Mouse (Mus musculus) stomach, postnatal 0 days (tissue): ENCODE results near the gene Gm7879. TPM values are rescaled to one million over a fixed set of nuclear protein-coding genes. Genes with fewer than 3 reads are reported as not detected.
"Not testable (repeated sequence)": the region's sequence is repeated elsewhere in the genome, so short reads cannot be mapped to it uniquely, and the experiment has no call there.

ENCODE experiments used
- ATAC-seq: fragments of 200-750 bp; cut with Nextera tagmentation; 2 replicates; pipeline ENCODE4 v1.8.0; 2017; ENCODE audit not compliant: low FRiP score, low TSS enrichment
- DNase-seq: peaks from one replicate; pipeline ENCODE4 v3.0.0-alpha.2; 2016; ENCODE audit warnings: low spot score
- H3K27ac ChIP-seq: fragments of 300-500 bp; sonication (generic); replicated peaks from 2 replicates; pipeline ENCODE4 v1.5.1; 2014; ENCODE audit warnings: mild to moderate bottlenecking, control low read depth
- H3K27me3 ChIP-seq: fragments of 300-500 bp; sonication (generic); 2 replicates; pipeline ENCODE4 v1.6.1; 2014; ENCODE audit warnings: low read length; ENCODE audit not compliant: control insufficient read depth, insufficient read depth
- H3K36me3 ChIP-seq: fragments of 300-500 bp; sonication (generic); 2 replicates; pipeline ENCODE4 v1.6.1; 2014; ENCODE audit warnings: low read length, mixed read lengths; ENCODE audit not compliant: control insufficient read depth, insufficient read depth
- H3K4me1 ChIP-seq: fragments of 300-500 bp; sonication (generic); replicated peaks from 2 replicates; pipeline ENCODE4 v1.6.1; 2014; ENCODE audit warnings: antibody characterized with exemption; ENCODE audit not compliant: control insufficient read depth, insufficient read depth
- H3K4me2 ChIP-seq: fragments of 300-500 bp; sonication (generic); replicated peaks from 2 replicates; pipeline ENCODE4 v1.6.1; 2014; ENCODE audit warnings: low read depth, mild to moderate bottlenecking, control low read depth, moderate library complexity
- H3K4me3 ChIP-seq: fragments of 300-500 bp; sonication (generic); 2 replicates; pipeline ENCODE4 v1.5.1; 2014; ENCODE audit warnings: low read depth, low read length, control low read depth
- H3K9ac ChIP-seq: fragments of 300-500 bp; sonication (generic); 2 replicates; pipeline ENCODE4 v1.6.1; 2014; ENCODE audit warnings: mild to moderate bottlenecking, low read length, control low read depth, mixed read lengths
- H3K9me3 ChIP-seq: fragments of 300-500 bp; sonication (generic); 2 replicates; pipeline ENCODE4 v1.6.1; 2016; ENCODE audit warnings: low read length; ENCODE audit not compliant: control insufficient read depth
- CTCF ChIP-seq: IDR thresholded peaks from 2 replicates; pipeline ENCODE4 v1.5.1; 2016; ENCODE audit warnings: antibody characterized with exemption, low read depth, mild to moderate bottlenecking, moderate library complexity
- EP300 ChIP-seq: optimal IDR thresholded peaks from 2 replicates; pipeline ENCODE3; 2016; ENCODE audit warnings: antibody characterized with exemption
- WGBS: fragments of 180-500 bp; shearing (Covaris S2); extraction: QIAGEN DNeasy Blood & Tissue Kit; methylation state at CpG from one replicate; pipeline ENCODE4 v1.1.7; 2014; 5-methylcytosine and 5-hydroxymethylcytosine counted together
- polyA plus RNA-seq: library from polyadenylated mRNA; unstranded; fragments of >200 nt; fragmentation: Nextera tagmentation; extraction: Ambion mirVana; gene quantifications from 2 replicates; pipeline ENCODE4 v1.2.1, GENCODE M21; 2015

Gm7879 gene
- 0.25 and 0.74 TPM in 2 replicates for polyA plus RNA-seq

DNA sequence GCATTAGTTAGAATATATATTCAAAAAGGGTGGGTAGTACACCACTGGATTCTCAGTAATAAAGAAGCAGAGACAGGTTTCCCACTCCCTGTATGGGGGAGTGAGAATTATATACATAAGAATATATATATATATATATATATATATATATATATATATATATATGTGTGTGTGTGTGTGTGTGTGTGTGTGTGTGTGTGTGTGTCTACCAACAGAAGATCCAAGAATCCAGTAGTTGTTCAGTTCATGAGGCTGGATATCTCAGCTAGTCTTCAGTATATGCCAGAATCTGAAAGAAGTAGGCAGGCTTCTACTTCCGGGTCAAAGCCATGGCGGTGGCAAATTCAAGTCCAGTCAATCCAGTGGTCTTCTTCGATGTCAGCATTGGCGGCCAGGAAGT is at the start of gene Gm7879:
TSS of gene Gm7879 (plus strand) at position 301 of the 400 bp plus-strand sequence.
- ATAC-seq, DNase-seq, H3K27me3 ChIP-seq, H3K4me3 ChIP-seq, H3K4me2 ChIP-seq, H3K9me3 ChIP-seq, H3K4me1 ChIP-seq, H3K9ac ChIP-seq, H3K36me3 ChIP-seq, H3K27ac ChIP-seq: not testable (repeated sequence)
- WGBS: 98% methylated on average over 4 of the region's 4 CpGs

DNA sequence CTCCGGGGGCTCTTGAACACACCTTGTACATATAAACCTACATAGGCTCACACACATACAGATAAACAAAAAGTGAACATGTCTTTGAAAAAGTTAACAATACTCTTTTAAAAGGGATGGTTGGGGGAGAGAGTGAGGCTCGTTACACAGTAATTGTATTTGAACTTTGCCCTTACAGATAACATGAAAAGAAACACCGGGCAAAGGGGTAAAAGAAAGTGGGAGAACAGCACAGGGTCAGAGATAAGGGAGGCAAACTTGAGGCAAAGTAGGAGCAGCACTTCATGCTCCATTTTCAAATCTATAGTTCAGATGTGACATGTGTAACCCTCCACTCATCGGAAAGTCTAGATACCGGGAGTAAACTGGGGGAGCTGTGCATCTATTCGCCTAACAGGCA is 49.3 kb upstream of the Gm7879 start:
- no peak overlapping the region for H3K27ac ChIP-seq

DNA sequence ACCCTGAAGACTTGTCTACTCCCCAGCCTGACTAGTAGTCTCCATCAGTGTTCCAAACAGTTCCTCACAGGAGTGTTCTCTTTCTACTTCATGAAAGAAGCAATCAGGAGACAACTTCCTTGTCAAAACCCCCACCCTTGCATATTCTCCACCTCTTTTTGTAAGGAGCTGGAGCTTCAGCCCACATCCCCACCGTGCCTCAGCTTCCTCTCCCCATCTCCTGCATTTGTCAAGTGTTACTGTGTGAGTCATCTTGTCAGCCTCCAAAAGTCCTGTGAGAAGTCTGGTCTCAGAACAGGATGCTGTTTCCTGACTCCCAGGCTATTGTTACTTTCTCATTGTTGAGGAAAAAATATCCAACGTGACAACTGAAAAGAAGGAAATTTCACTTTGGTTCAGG is 47.6 kb upstream of the Gm7879 start:
- Histone ChIP-seq H3K27me3 (no peaks in the 10 kb centered on the region), H3K4me1 (no peaks in the 10 kb centered on the region), H3K4me3 (no peak overlapping the region), H3K36me3 (no peaks in the 10 kb centered on the region), H3K9ac (no peak overlapping the region), H3K27ac (no peak overlapping the region), H3K9me3 (no peaks in the 10 kb centered on the region), H3K4me2 (no peak overlapping the region)
- no peak for ATAC-seq
- TF ChIP-seq EP300 (no peak), CTCF (no peak)
- WGBS: 68% methylated on average over 2 of the region's 2 CpGs
- no peak for DNase-seq

More for the DNA sequence above, 49.3 kb upstream of the Gm7879 start:
- no peak for TF ChIP-seq CTCF
- TF ChIP-seq EP300: no peak
- Histone ChIP-seq H3K4me2 (no peak overlapping the region), H3K4me3 (no peak overlapping the region), H3K4me1 (no peaks in the 10 kb centered on the region), H3K9me3 (no peaks in the 10 kb centered on the region), H3K36me3 (no peaks in the 10 kb centered on the region), H3K9ac (no peak overlapping the region), H3K27me3 (no peaks in the 10 kb centered on the region)
- WGBS: 38% methylated on average over 6 of the region's 6 CpGs
- ATAC-seq (0 out of 2 replicates have a peak, but pooled peaks have one; percentile 43), DNase-seq (no peak)

DNA sequence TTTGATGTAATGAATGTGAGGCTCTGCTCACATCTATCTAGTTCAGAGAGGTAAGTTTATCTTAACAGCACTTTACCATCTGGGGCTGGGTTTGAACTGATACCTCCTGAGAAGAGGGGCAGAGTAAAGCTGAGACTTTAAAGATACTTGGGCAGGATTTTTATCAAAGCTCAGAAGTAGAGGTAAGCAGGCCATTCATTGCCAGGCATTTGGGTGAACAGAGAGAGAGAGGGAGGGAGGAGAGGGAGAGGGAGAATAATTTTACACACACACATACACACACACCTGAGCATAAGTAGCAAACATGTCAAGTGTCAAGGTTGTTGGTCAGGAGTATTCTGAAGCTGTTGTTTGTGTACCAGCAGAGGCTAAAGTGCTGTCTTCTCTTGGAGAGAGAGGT is 44.7 kb upstream of the Gm7879 start, which contains the start of gene Cd38:
TSS of gene Cd38 (plus strand) at position 301 of the 400 bp plus-strand sequence.
- DNase-seq: no peak
- Histone ChIP-seq H3K9me3 (no peaks in the 10 kb centered on the region), H3K4me2 (peak within 1 kb of the TSS; percentile 62), H3K4me3 (peak within 1 kb of the TSS; percentile 32), H3K36me3 (no peaks in the 10 kb centered on the region), H3K27ac (peak within 1 kb of the TSS; percentile 67), H3K27me3 (no peaks in the 10 kb centered on the region), H3K9ac (peak within 1 kb of the TSS; percentile 59), H3K4me1 (no peaks in the 10 kb centered on the region)
- ATAC-seq: no peak
- TF ChIP-seq EP300: no peak
- no peak for TF ChIP-seq CTCF

DNA sequence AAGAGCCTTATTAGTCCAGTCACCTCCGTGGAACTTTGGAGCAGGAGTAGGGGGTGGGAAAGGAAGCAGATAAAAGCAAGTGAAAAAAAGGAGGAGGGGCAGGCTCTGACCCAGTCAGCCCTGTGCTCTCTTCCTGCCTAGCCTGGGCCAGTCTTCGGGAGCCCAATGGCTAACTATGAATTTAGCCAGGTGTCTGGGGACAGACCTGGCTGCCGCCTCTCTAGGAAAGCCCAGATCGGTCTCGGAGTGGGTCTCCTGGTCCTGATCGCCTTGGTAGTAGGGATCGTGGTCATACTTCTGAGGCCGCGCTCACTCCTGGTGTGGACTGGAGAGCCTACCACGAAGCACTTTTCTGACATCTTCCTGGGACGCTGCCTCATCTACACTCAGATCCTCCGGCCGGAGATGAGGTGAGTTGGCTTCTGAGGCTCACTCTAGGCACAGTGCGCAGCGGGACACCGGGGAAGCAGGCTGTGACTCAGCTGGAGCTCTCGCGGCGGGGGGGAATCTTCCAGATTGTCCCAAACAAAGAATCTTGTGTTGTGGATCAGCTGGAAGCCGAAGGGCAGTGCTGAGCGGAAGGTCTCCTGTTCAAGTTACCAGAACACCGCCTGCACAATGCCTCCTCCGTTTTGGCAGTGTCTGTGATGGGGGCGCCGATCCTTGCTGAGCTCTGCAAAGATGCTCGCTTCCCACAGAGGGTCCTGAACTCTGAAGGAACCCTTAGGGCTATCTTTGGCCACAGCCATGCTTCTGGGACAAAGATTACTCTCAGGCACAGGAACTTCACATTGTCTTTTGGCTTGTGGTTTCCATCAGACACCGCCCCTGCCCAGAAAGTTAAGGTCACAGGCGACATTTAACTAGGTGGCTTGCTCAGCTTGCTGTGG is 44.0 kb upstream of the Gm7879 start:
- Histone ChIP-seq H3K9me3 (no peaks in the 10 kb centered on the region), H3K4me2 (peak overlapping the region; percentile 62), H3K27me3 (no peaks in the 10 kb centered on the region), H3K4me3 (peak overlapping the region; percentile 32), H3K4me1 (no peaks in the 10 kb centered on the region), H3K9ac (peak overlapping the region; percentile 59), H3K36me3 (no peaks in the 10 kb centered on the region), H3K27ac (peak overlapping the region; percentile 67)
- 7% methylated on average over 28 of the region's 28 CpGs for WGBS
- TF ChIP-seq EP300 (no peak), CTCF (no peak)
- ATAC-seq: peak; percentile 68
- peak; percentile 50 for DNase-seq

DNA sequence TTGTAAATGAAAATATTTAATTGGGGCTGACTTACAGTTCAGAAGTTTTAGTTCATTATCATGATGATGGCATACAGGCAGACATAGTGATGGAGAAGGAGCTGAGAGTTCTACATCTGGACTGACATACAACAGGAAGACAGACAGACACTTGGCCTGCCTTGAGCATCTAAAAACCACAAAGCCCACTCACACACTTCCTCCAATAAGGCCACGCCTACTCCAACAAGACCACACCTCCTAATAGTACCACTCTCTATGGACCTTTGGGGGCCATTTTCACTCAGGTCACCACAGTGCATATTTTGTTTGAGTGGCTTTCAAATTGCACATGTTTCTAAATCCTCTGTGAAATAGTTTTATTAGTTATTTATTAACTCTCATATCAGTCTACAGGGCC is 41.1 kb upstream of the Gm7879 start:
- Histone ChIP-seq H3K27ac (no peak overlapping the region), H3K9ac (no peak overlapping the region), H3K27me3 (no peaks in the 10 kb centered on the region), H3K36me3 (no peaks in the 10 kb centered on the region), H3K9me3 (no peaks in the 10 kb centered on the region), H3K4me3 (no peak overlapping the region), H3K4me2 (no peak overlapping the region), H3K4me1 (no peaks in the 10 kb centered on the region)
- no peak for TF ChIP-seq EP300
- no peak for TF ChIP-seq CTCF
- no peak for DNase-seq
- no peak for ATAC-seq
- 62% methylated on average over 1 of the region's 1 CpGs for WGBS
